8 mouse cellular contexts compared by ENCODE assay signal in the genomic region with DNA sequence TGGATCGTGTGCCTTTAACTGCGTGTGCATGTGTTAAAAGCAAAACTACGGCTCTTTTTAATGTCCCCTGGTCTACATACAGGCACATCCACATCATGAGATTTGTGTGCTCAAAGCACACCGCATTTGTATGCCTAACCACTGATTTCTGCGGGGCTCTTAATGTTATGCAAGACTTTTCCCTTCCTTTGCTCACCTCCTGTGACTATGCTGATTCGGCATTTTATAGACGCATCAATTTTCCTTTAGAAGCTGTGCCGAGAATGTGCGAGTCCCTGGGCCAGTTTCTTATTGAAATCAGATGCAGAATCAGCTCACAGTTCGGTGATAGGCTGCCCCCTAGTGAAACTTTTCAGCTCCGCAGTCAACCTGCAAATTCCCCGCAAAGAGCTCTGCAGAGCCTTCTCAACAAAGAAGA.
DNase-seq lines count a peak whose midpoint lies in the region; ATAC-seq and TF ChIP-seq lines count a peak whose summit lies in the region.

No protein-coding gene starts in this region.

- H3K27ac ChIP-seq in MEL (ENCODE audit: control insufficient read depth, low read depth, low read length) = no peak overlapping the region
- no peak overlapping the region for H3K27ac ChIP-seq in cerebellum, adult 2 months (ENCODE audit: insufficient read depth, low read length)
- no peak overlapping the region for H3K27ac ChIP-seq in hindbrain, embryonic 11.5 days (ENCODE audit: low read depth, low read length)
- no peak overlapping the region for H3K27ac ChIP-seq in lung, postnatal 0 days (ENCODE audit: low read length)

- no peaks in the 10 kb centered on the region for H3K27me3 ChIP-seq in MEL (ENCODE audit: control insufficient read depth in 1 of 2, insufficient read depth in 2 of 2, low read length in 2 of 2)
- H3K27me3 ChIP-seq in cerebellum, adult 2 months (ENCODE audit: control insufficient read depth, insufficient read depth, low read length) = no peaks in the 10 kb centered on the region
- H3K27me3 ChIP-seq in hindbrain, embryonic 11.5 days (ENCODE audit: control insufficient read depth, insufficient read depth, low read length) = no peaks in the 10 kb centered on the region
- H3K27me3 ChIP-seq in lung, postnatal 0 days (replicated peaks; ENCODE audit: insufficient read depth, low read length) = no peaks in the 10 kb centered on the region

- ATAC-seq in hindbrain, embryonic 11.5 days (ENCODE audit: low FRiP score) = peak; percentile 74
- peak; percentile 68 for ATAC-seq in lung, postnatal 0 days

- H3K36me3 ChIP-seq in MEL (ENCODE audit: control insufficient read depth in 1 of 2, insufficient read depth in 2 of 2, low read length in 2 of 2) = no peaks in the 10 kb centered on the region; a peak in 1 of 4 replicates
- no peaks in the 10 kb centered on the region for H3K36me3 ChIP-seq in hindbrain, embryonic 11.5 days (ENCODE audit: control insufficient read depth, insufficient read depth, low read length)
- H3K36me3 ChIP-seq in lung, postnatal 0 days (ENCODE audit: insufficient read depth, low read length) = no peaks in the 10 kb centered on the region

- TF ChIP-seq RAD21 in MEL (IDR thresholded peaks at IDR 0.05; ENCODE audit: low read depth, low read length) = peak; percentile 98

- peak overlapping the region; percentile 35 for H3K4me2 ChIP-seq in hindbrain, embryonic 11.5 days (replicated peaks; ENCODE audit: low read depth, low read length)
- peak overlapping the region; percentile 70 for H3K4me2 ChIP-seq in lung, postnatal 0 days (replicated peaks; ENCODE audit: low read depth, low read length)

- TF ChIP-seq POLR2A in MEL (IDR thresholded peaks at IDR 0.05; ENCODE audit: control insufficient read depth in 1 of 2, insufficient read depth in 1 of 2, low read depth in 1 of 2, low read length in 2 of 2, poor library complexity in 1 of 2) = no peak
- no peak for TF ChIP-seq POLR2A in cerebellum, adult 2 months (IDR thresholded peaks at IDR 0.05; ENCODE audit: borderline replicate concordance, insufficient read depth, low read length)

- H3K9me3 ChIP-seq in MEL (replicated peaks; ENCODE audit: insufficient read depth, low read length) = no peaks in the 10 kb centered on the region
- no peaks in the 10 kb centered on the region for H3K9me3 ChIP-seq in hindbrain, embryonic 11.5 days (ENCODE audit: control insufficient read depth, low read length)
- no peaks in the 10 kb centered on the region for H3K9me3 ChIP-seq in lung, postnatal 0 days (ENCODE audit: low read length)

- H3K4me3 ChIP-seq in MEL (ENCODE audit: control insufficient read depth in 1 of 2, insufficient read depth in 1 of 2, low read depth in 2 of 2, low read length in 2 of 2) = peak overlapping the region; percentile 4 to 45; a peak in 3 of 4 replicates
- H3K4me3 ChIP-seq in cerebellum, adult 2 months (replicated peaks; ENCODE audit: insufficient read depth, low read depth, low read length) = peak overlapping the region; percentile 59
- H3K4me3 ChIP-seq in hindbrain, embryonic 11.5 days (ENCODE audit: low read depth, low read length) = peak overlapping the region; percentile 25; the same call in 1 of the 2 replicates
- peak overlapping the region; percentile 46 for H3K4me3 ChIP-seq in lung, postnatal 0 days (ENCODE audit: low read depth, low read length)

- DNase-seq in MEL (ENCODE audit: low read depth, low spot score) = peak; percentile 85
- DNase-seq in cerebellum, adult 2 months = peak; percentile 78 to 84
- peak; percentile 68 to 96 for DNase-seq in frontal cortex, adult 2 months (ENCODE audit: extremely low spot score in 1 of 2, low spot score in 1 of 2)
- DNase-seq in hindbrain, embryonic 11.5 days (ENCODE audit: low spot score) = peak; percentile 90
- DNase-seq in layer of hippocampus, adult 9-11 months = peak; percentile 78
- DNase-seq in lung, postnatal 0 days (ENCODE audit: low spot score) = peak; percentile 91
- DNase-seq in ovary, postnatal 36 days (ENCODE audit: low spot score) = peak; percentile 80
- peak; percentile 80 for DNase-seq in thymus, postnatal 14 days

- WGBS in cerebellum, adult 2 months = 3% methylated on average over 12 of the region's 12 CpGs
- 8% methylated on average over 12 of the region's 12 CpGs for WGBS in hindbrain, embryonic 11.5 days
- under 1% methylated on average over 12 of the region's 12 CpGs for WGBS in lung, postnatal 0 days

- peak; percentile 67 to 94 (median 81) for TF ChIP-seq CTCF in MEL (IDR thresholded peaks at IDR 0.05 in 2 of 3, conservative IDR thresholded peaks at IDR 0.05 in 1 of 3; ENCODE audit: control insufficient read depth in 1 of 3, insufficient read depth in 1 of 3, low read depth in 2 of 3, low read length in 3 of 3, poor library complexity in 1 of 3, severe bottlenecking in 1 of 3)
- TF ChIP-seq CTCF in cerebellum, adult 2 months (IDR thresholded peaks at IDR 0.05; ENCODE audit: borderline replicate concordance, insufficient read depth, low read depth, low read length) = peak; percentile 77
- peak; percentile 88 for TF ChIP-seq CTCF in lung, postnatal 0 days (IDR thresholded peaks at IDR 0.05)

- no peak for TF ChIP-seq EP300 in MEL (IDR thresholded peaks at IDR 0.05; ENCODE audit: low read depth in 1 of 2, low read length in 2 of 2)
- no peak for TF ChIP-seq EP300 in lung, postnatal 0 days (IDR thresholded peaks at IDR 0.05)

- H3K79me2 ChIP-seq in MEL (ENCODE audit: control insufficient read depth, insufficient read depth, low read length, poor library complexity) = no peaks in the 10 kb centered on the region

- no peak overlapping the region for H3K9ac ChIP-seq in MEL (ENCODE audit: control insufficient read depth, low read depth, low read length, poor library complexity, severe bottlenecking)
- 0 out of 2 replicates have a peak overlapping the region, but pooled peaks have one; percentile 31 for H3K9ac ChIP-seq in hindbrain, embryonic 11.5 days (ENCODE audit: low read depth, low read length)
- H3K9ac ChIP-seq in lung, postnatal 0 days (replicated peaks; ENCODE audit: low read depth) = no peak overlapping the region

- no peaks in the 10 kb centered on the region for H3K4me1 ChIP-seq in MEL (ENCODE audit: control insufficient read depth in 1 of 2, insufficient read depth in 2 of 2, low read length in 2 of 2)
- no peaks in the 10 kb centered on the region for H3K4me1 ChIP-seq in cerebellum, adult 2 months (ENCODE audit: control insufficient read depth, insufficient read depth, low read length)
- no peaks in the 10 kb centered on the region for H3K4me1 ChIP-seq in hindbrain, embryonic 11.5 days (replicated peaks; ENCODE audit: control insufficient read depth, insufficient read depth, low read length)
- no peaks in the 10 kb centered on the region; the same call in 1 of the 2 replicates for H3K4me1 ChIP-seq in lung, postnatal 0 days (ENCODE audit: insufficient read depth, low read depth, low read length)

TF ChIP-seq in MEL, 35 proteins besides CTCF, POLR2A, EP300 and RAD21:
- TF ChIP-seq SIN3A (IDR thresholded peaks at IDR 0.05; ENCODE audit: low read length) (0 out of 2 replicates have a peak, but pooled peaks have one; percentile 18), ZC3H11A (IDR thresholded peaks at IDR 0.05; ENCODE audit: low read depth, low read length) (peak; percentile 89), MAZ (IDR thresholded peaks at IDR 0.05; ENCODE audit: low read depth, low read length) (no peak), MYC (IDR thresholded peaks at IDR 0.05; ENCODE audit: low read depth, low read length) (0 out of 2 replicates have a peak, but pooled peaks have one; percentile 34), SMC3 (IDR thresholded peaks at IDR 0.05; ENCODE audit: low read depth, low read length) (peak; percentile 93), MAFK (IDR thresholded peaks at IDR 0.05; ENCODE audit: borderline replicate concordance, low read depth, low read length) (peak; percentile 79; the same call in 1 of the 2 replicates), CHD2 (IDR thresholded peaks at IDR 0.05; ENCODE audit: low read length) (no peak), TBP (IDR thresholded peaks at IDR 0.05; ENCODE audit: low read depth, low read length) (no peak), ZNF384 (IDR thresholded peaks at IDR 0.05; ENCODE audit: low read depth, low read length) (peak; percentile 44; the same call in 1 of the 2 replicates), GATA1 (IDR thresholded peaks at IDR 0.05; ENCODE audit: low read depth, low read length) (peak; percentile 33; the same call in 1 of the 2 replicates), E2F4 (IDR thresholded peaks at IDR 0.05; ENCODE audit: borderline replicate concordance, low read depth, low read length) (no peak)
